Mouse (Mus musculus) myocyte (in vitro differentiated cells): ENCODE results near the gene Armh3.

Experiments
- CEBPB ChIP-seq: IDR thresholded peaks from 2 replicates; pipeline ENCODE4 v1.6.1; 2011; ENCODE audit warnings: mild to moderate bottlenecking, moderate library complexity; ENCODE audit not compliant: poor library complexity, insufficient read depth, severe bottlenecking
- E2F4 ChIP-seq: IDR thresholded peaks from one replicate; pipeline ENCODE4 v1.6.1; 2011; ENCODE audit warnings: mild to moderate bottlenecking, control low read depth, moderate library complexity; ENCODE audit not compliant: insufficient read depth
- MAX ChIP-seq: IDR thresholded peaks from one replicate; pipeline ENCODE4 v1.6.1; 2011; ENCODE audit warnings: low read depth, mild to moderate bottlenecking, control low read depth
- MYOD1 ChIP-seq, 3 experiments: IDR thresholded peaks; one replicate each; pipeline ENCODE4 v1.6.1; 2011; ENCODE audit warnings: control low read depth in 2 of 3, low read depth in 2 of 3, mild to moderate bottlenecking in 2 of 3, moderate library complexity in 1 of 3; ENCODE audit not compliant: insufficient read length in 2 of 3, control insufficient read depth in 1 of 3
- MYOG ChIP-seq, 3 experiments: IDR thresholded peaks; one replicate each; pipeline ENCODE4 v1.6.1; 2011; ENCODE audit warnings: control low read depth in 2 of 3, low read depth in 2 of 3, mild to moderate bottlenecking in 2 of 3; ENCODE audit not compliant: insufficient read length in 2 of 3, control insufficient read depth in 1 of 3, insufficient read depth in 1 of 3
- POLR2A ChIP-seq: IDR thresholded peaks from one replicate; pipeline ENCODE4 v1.6.1; 2011; ENCODE audit warnings: low read depth, mild to moderate bottlenecking, control low read depth, moderate library complexity; ENCODE audit not compliant: insufficient read length
- POLR2AphosphoS2 ChIP-seq: IDR thresholded peaks from one replicate; pipeline ENCODE4 v1.6.1; 2011; ENCODE audit warnings: low read depth, control low read depth; ENCODE audit not compliant: insufficient read length
- REST ChIP-seq: IDR thresholded peaks from one replicate; pipeline ENCODE4 v1.6.1; 2011; ENCODE audit warnings: mild to moderate bottlenecking, control low read depth, moderate library complexity; ENCODE audit not compliant: insufficient read depth, insufficient read length
- SRF ChIP-seq: IDR thresholded peaks from one replicate; pipeline ENCODE4 v1.6.1; 2011; ENCODE audit warnings: low read depth; ENCODE audit not compliant: control insufficient read depth, insufficient read length
- TCF12 ChIP-seq: IDR thresholded peaks from one replicate; pipeline ENCODE4 v1.6.1; 2011; ENCODE audit warnings: mild to moderate bottlenecking, control low read depth; ENCODE audit not compliant: poor library complexity, insufficient read depth, severe bottlenecking
- TCF3 ChIP-seq: IDR thresholded peaks from one replicate; pipeline ENCODE4 v1.6.1; 2011; ENCODE audit warnings: low read depth, control low read depth; ENCODE audit not compliant: insufficient read length
- USF1 ChIP-seq: IDR thresholded peaks from one replicate; pipeline ENCODE4 v1.6.1; 2011; ENCODE audit warnings: low read depth, mild to moderate bottlenecking, control low read depth, moderate library complexity

- TF ChIP-seq E2F4 (no peak), TCF12 (no peak), POLR2AphosphoS2 (no peak), POLR2A (no peak), USF1 (no peak), MAX (no peak), TCF3 (no peak), MYOG (IDR thresholded peaks at IDR 0.05; ENCODE audit: control insufficient read depth in 1 of 3, insufficient read depth in 1 of 3, insufficient read length in 2 of 3, low read depth in 2 of 3) (no peak), MYOD1 (IDR thresholded peaks at IDR 0.05; ENCODE audit: control insufficient read depth in 1 of 3, insufficient read length in 2 of 3, low read depth in 2 of 3) (no peak), CEBPB (no peak), REST (no peak), SRF (no peak)
Measured at GRCm38 (mm10) chr19:45843424-45843823, 154.9 kb downstream of the Armh3 start.
